13 mouse cellular contexts compared by ENCODE assay signal in the genomic region with DNA sequence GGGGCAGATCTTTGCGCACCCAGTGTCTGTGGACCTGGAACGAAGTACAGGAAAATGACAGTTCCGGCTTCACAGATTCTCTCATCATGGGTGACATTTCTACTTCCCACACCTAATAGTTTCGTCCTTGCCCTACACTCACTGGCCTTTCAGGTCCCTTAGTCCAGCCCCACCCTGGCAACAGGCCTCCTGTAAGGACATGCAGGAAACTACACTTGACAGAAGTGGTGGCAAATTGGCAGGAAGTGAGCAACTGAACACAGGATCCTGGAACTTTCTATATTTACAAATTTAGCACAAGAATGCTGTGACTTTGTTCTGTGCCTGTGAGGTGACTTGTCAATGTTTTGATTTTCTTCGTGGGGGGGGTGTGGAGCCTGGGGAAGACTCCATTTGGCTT. TPM values are rescaled to one million over a fixed set of nuclear protein-coding genes. Genes with fewer than 3 reads are reported as not detected.
A peak's percentile ranks its signal among the peaks of the same experiment; 100 is the strongest.
DNase-seq lines count a peak whose midpoint lies in the region; ATAC-seq lines count a peak whose summit lies in the region.
"Had no signal": no experiment of that assay in that cellular context is flagged by ENCODE, and none has a peak within 500 bp of the region (broad histone marks: within the 10 kb centered on the region; RNA-seq: fewer than 3 reads in every experiment).

No protein-coding gene starts in this region.

- intact Hi-C loops in heart, postnatal 10 days (cut with DNase I): no loop called here

- peak; percentile 3 for DNase-seq in heart, postnatal 4 days
- DNase-seq in heart, postnatal 10 days: no peak
- DNase-seq in kidney, adult 8-10 months: peak; percentile 26 to 30
- peak; percentile 60 for DNase-seq in urinary bladder, postnatal 14 days (ENCODE audit: low spot score)
- DNase-seq in gastrocnemius, postnatal 25 days: no peak
- DNase-seq in ovary, postnatal 36 days (ENCODE audit: low spot score): no peak
- DNase-seq: cerebellum, postnatal 25 days; right cerebral cortex, postnatal 4 days had no signal

- WGBS in lung, embryonic 16.5 days: 59% methylated on average over 5 of the region's 5 CpGs
- 87% methylated on average over 5 of the region's 5 CpGs for WGBS in midbrain, embryonic 15.5 days

- no peaks in the 10 kb centered on the region for H3K27me3 ChIP-seq in lung, embryonic 16.5 days (ENCODE audit: control insufficient read depth, insufficient read depth, low read depth, low read length)
- no peaks in the 10 kb centered on the region for H3K27me3 ChIP-seq in midbrain, embryonic 15.5 days (replicated peaks)
- H3K27me3 ChIP-seq: embryonic facial prominence, embryonic 15.5 days; liver, embryonic 15.5 days; midbrain, embryonic 13.5 days had no signal

- no peaks in the 10 kb centered on the region for H3K36me3 ChIP-seq in lung, embryonic 16.5 days (ENCODE audit: control insufficient read depth, insufficient read depth, low read length)
- no peaks in the 10 kb centered on the region for H3K36me3 ChIP-seq in midbrain, embryonic 15.5 days (replicated peaks)
- H3K36me3 ChIP-seq: embryonic facial prominence, embryonic 15.5 days; liver, embryonic 15.5 days; midbrain, embryonic 13.5 days had no signal

- H3K9me3 ChIP-seq in lung, embryonic 16.5 days (ENCODE audit: control insufficient read depth, low read length): no peaks in the 10 kb centered on the region
- no peaks in the 10 kb centered on the region for H3K9me3 ChIP-seq in midbrain, embryonic 15.5 days
- H3K9me3 ChIP-seq: embryonic facial prominence, embryonic 15.5 days; liver, embryonic 15.5 days; midbrain, embryonic 13.5 days had no signal

- peak; percentile 69 for ATAC-seq in lung, embryonic 16.5 days (ENCODE audit: low read depth)
- no peak for ATAC-seq in midbrain, embryonic 15.5 days (replicated peaks)
- ATAC-seq: midbrain, embryonic 13.5 days had no signal

- H3K27ac ChIP-seq in lung, embryonic 16.5 days (ENCODE audit: low read length): no peak overlapping the region
- H3K27ac ChIP-seq in midbrain, embryonic 15.5 days: no peak overlapping the region
- H3K27ac ChIP-seq: embryonic facial prominence, embryonic 15.5 days; liver, embryonic 15.5 days; midbrain, embryonic 13.5 days had no signal

- H3K9ac ChIP-seq in lung, embryonic 16.5 days (ENCODE audit: low read length): no peak overlapping the region
- H3K9ac ChIP-seq in midbrain, embryonic 15.5 days: no peak overlapping the region
- H3K9ac ChIP-seq: embryonic facial prominence, embryonic 15.5 days; liver, embryonic 15.5 days; midbrain, embryonic 13.5 days had no signal

- H3K4me3 ChIP-seq in lung, embryonic 16.5 days (ENCODE audit: low read length): no peak overlapping the region
- no peak overlapping the region for H3K4me3 ChIP-seq in midbrain, embryonic 15.5 days
- H3K4me3 ChIP-seq: embryonic facial prominence, embryonic 15.5 days; liver, embryonic 15.5 days; midbrain, embryonic 13.5 days had no signal

- H3K4me2 ChIP-seq in lung, embryonic 16.5 days (ENCODE audit: low read depth, low read length): no peak overlapping the region
- no peak overlapping the region for H3K4me2 ChIP-seq in midbrain, embryonic 15.5 days
- H3K4me2 ChIP-seq: embryonic facial prominence, embryonic 15.5 days; liver, embryonic 15.5 days; midbrain, embryonic 13.5 days had no signal

- H3K4me1 ChIP-seq in lung, embryonic 16.5 days (replicated peaks; ENCODE audit: control insufficient read depth, insufficient read depth, low read length): peaks cover 6% of the 10 kb centered on the region; the same call in 1 of the 2 replicates
- no peaks in the 10 kb centered on the region for H3K4me1 ChIP-seq in midbrain, embryonic 15.5 days
- H3K4me1 ChIP-seq: embryonic facial prominence, embryonic 15.5 days; liver, embryonic 15.5 days; midbrain, embryonic 13.5 days had no signal

RNA-seq across cellular contexts. Expression of gene Hs3st1, which starts 40.1 kb away (rescaled TPM):
- total RNA-seq in heart, postnatal 4 days (2021): 1 to 10 TPM; 7.5 to 9.5 TPM
- total RNA-seq in heart, postnatal 10 days (2021): 10 to 100 TPM; 10.4 to 10.8 TPM
- 2.7 and 3.0 TPM in 2 replicates for polyA plus RNA-seq in lung, embryonic 16.5 days (2015; fragmentation: Nextera tagmentation; extraction: Ambion mirVana)
- polyA plus RNA-seq in midbrain, embryonic 15.5 days (2015; fragmentation: Nextera tagmentation; extraction: Ambion mirVana): 31.5 and 33.2 TPM in 2 replicates
- 1 to 10 TPM; 1.8 to 2.8 TPM for total RNA-seq in gastrocnemius, postnatal 25 days (2021)

Comparison
In these comparisons a context has a peak if more than half of its experiments do, and no peak if none do; other contexts are left out.
1. DNase-seq: peak in heart, postnatal 4 days (single experiment), kidney, adult 8-10 months (2 of 2) and urinary bladder, postnatal 14 days (single experiment); none in heart, postnatal 10 days (0 of 2), gastrocnemius, postnatal 25 days (single experiment) and ovary, postnatal 36 days (single experiment).